Mouse (Mus musculus) G1E-ER4 (cell line): Measurements from ENCODE around the gene Tcf20. TPM values are rescaled to one million over a fixed set of nuclear protein-coding genes. Genes with fewer than 3 reads are reported as not detected.

ENCODE experiments used
- GATA1 ChIP-seq: IDR thresholded peaks from one replicate; pipeline ENCODE4 v1.8.0; 2012; ENCODE audit warnings: low read length, inconsistent platforms
- polyA plus RNA-seq: library from polyadenylated mRNA; stranded (reverse); fragments of >175 nt; gene quantifications from 2 replicates; pipeline ENCODE4 v1.2.3, GENCODE M21; 2012

Tcf20 gene
- polyA plus RNA-seq, 1 experiment: 23.2 TPM

- no peak for TF ChIP-seq GATA1
Measured at GRCm38 (mm10) chr15:82947431-82947830, 40.2 kb downstream of the Tcf20 start.

GRCm38 (mm10) chr15:82944479-82945195 is 43.0 kb downstream of the Tcf20 start:
- TF ChIP-seq GATA1: no peak

- TF ChIP-seq GATA1: no peak
Measured at GRCm38 (mm10) chr15:82941733-82942132, 45.9 kb downstream of the Tcf20 start.

GRCm38 (mm10) chr15:82940494-82941214 is 47.0 kb downstream of the Tcf20 start:
- TF ChIP-seq GATA1: no peak

- TF ChIP-seq GATA1: no peak
Measured at GRCm38 (mm10) chr15:82938155-82938569, 49.5 kb downstream of the Tcf20 start.

- no peak for TF ChIP-seq GATA1
Measured at GRCm38 (mm10) chr15:82937428-82937992, 50.2 kb downstream of the Tcf20 start.

GRCm38 (mm10) chr15:82934971-82935370 is 52.7 kb downstream of the Tcf20 start:
- TF ChIP-seq GATA1: no peak

- no peak for TF ChIP-seq GATA1
Measured at GRCm38 (mm10) chr15:82932936-82933650, 54.6 kb downstream of the Tcf20 start.

- no peak for TF ChIP-seq GATA1
Measured at GRCm38 (mm10) chr15:82931436-82931835, 56.2 kb downstream of the Tcf20 start.

- no peak for TF ChIP-seq GATA1
Measured at GRCm38 (mm10) chr15:82929595-82929994, 58.1 kb downstream of the Tcf20 start.

- no peak for TF ChIP-seq GATA1
Measured at GRCm38 (mm10) chr15:82928844-82929243, 58.8 kb downstream of the Tcf20 start.

- TF ChIP-seq GATA1: no peak
Measured at GRCm38 (mm10) chr15:82928023-82928422, 59.6 kb downstream of the Tcf20 start.

GRCm38 (mm10) chr15:82927057-82927456 is 60.6 kb downstream of the Tcf20 start:
- TF ChIP-seq GATA1: no peak

- no peak for TF ChIP-seq GATA1
Measured at GRCm38 (mm10) chr15:82924679-82925425, 62.8 kb downstream of the Tcf20 start.

- TF ChIP-seq GATA1: no peak
Measured at GRCm38 (mm10) chr15:82923531-82923930, 64.1 kb downstream of the Tcf20 start.
